ENCODE assay signal across 19 mouse cellular contexts in the genomic region with DNA sequence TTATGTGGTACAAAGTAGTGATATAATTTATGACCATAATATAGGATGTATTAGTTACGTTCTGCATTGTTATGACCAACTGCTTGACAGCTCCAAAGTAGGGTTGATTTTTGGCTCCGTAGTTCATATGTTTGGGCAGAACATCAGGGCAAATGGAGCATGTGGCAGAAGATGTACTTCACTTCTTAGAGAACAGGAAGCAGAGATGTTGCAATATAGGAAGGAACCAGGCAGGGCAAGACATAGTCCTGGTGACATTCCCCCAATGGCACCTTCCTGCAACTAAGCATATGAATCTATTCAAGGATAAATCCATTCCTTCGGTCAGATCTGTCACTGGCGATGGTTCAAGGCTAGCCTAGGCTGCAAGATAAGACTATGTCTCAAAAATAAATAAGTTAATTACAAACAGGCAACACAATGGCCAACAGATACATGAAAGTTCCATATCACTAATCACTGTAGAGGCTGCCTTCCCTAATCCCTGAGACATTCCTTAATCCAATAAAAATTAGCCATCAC. TPM values are rescaled to one million over a fixed set of nuclear protein-coding genes. Genes with fewer than 3 reads are reported as not detected.
A peak's percentile ranks its signal among the peaks of the same experiment; 100 is the strongest.
DNase-seq lines count a peak whose midpoint lies in the region; ATAC-seq and TF ChIP-seq lines count a peak whose summit lies in the region.
"Had no signal": no experiment of that assay in that cellular context is flagged by ENCODE, and none has a peak within 500 bp of the region (broad histone marks: within the 10 kb centered on the region; RNA-seq: fewer than 3 reads in every experiment).

No protein-coding gene starts in this region.

- no peak for DNase-seq in lung, postnatal 0 days (ENCODE audit: low spot score)
- DNase-seq in lung, postnatal 14 days: no peak
- no peak for DNase-seq in adrenal gland, adult 2 months
- DNase-seq in cerebellum, adult 11-12 months: no peak
- DNase-seq: adrenal gland, adult 8-10 months; adrenal gland, postnatal 14 days; adrenal gland, postnatal 36 days; B cell, adult 2 months; cerebellum, adult 8-10 months; cerebellum, adult 9-11 months; cerebellum, postnatal 36 days; forebrain, postnatal 0 days had no signal

- TF ChIP-seq CTCF in lung, postnatal 0 days (IDR thresholded peaks at IDR 0.05): no peak

- no peak overlapping the region for H3K9ac ChIP-seq in lung, postnatal 0 days (replicated peaks; ENCODE audit: low read depth)
- H3K9ac ChIP-seq: embryonic facial prominence, embryonic 12.5 days; forebrain, embryonic 13.5 days; forebrain, embryonic 15.5 days; forebrain, postnatal 0 days had no signal

- TF ChIP-seq EP300 in lung, postnatal 0 days (IDR thresholded peaks at IDR 0.05): no peak

- H3K4me2 ChIP-seq in lung, postnatal 0 days (replicated peaks; ENCODE audit: low read depth, low read length): no peak overlapping the region
- H3K4me2 ChIP-seq: embryonic facial prominence, embryonic 12.5 days; forebrain, embryonic 13.5 days; forebrain, embryonic 15.5 days had no signal

- ATAC-seq in lung, postnatal 0 days: peak; percentile 24; the same call in 1 of the 2 replicates
- peak; percentile 66 for ATAC-seq in common myeloid progenitor, adult 5-6 weeks (replicated peaks; ENCODE audit: low read depth, poor library complexity, severe bottlenecking)
- peak; percentile 62 for ATAC-seq in megakaryocyte, adult 5-6 weeks (ENCODE audit: poor library complexity, severe bottlenecking)
- ATAC-seq in CD4-positive, CD25-positive, alpha-beta regulatory T cell, adult 4 months: no peak
- ATAC-seq: forebrain, embryonic 13.5 days; forebrain, embryonic 15.5 days; forebrain, postnatal 0 days had no signal

- no peaks in the 10 kb centered on the region for H3K9me3 ChIP-seq in lung, postnatal 0 days (ENCODE audit: low read length)
- H3K9me3 ChIP-seq: embryonic facial prominence, embryonic 10.5 days; embryonic facial prominence, embryonic 12.5 days; forebrain, embryonic 13.5 days; forebrain, embryonic 15.5 days had no signal

- no peak overlapping the region for H3K27ac ChIP-seq in lung, postnatal 0 days (ENCODE audit: low read length)
- H3K27ac ChIP-seq: embryonic facial prominence, embryonic 10.5 days; embryonic facial prominence, embryonic 12.5 days; forebrain, embryonic 13.5 days; forebrain, embryonic 15.5 days had no signal

- H3K4me3 ChIP-seq in lung, postnatal 0 days (ENCODE audit: low read depth, low read length): no peak overlapping the region
- H3K4me3 ChIP-seq: embryonic facial prominence, embryonic 10.5 days; embryonic facial prominence, embryonic 12.5 days; forebrain, embryonic 13.5 days; forebrain, embryonic 15.5 days had no signal

- WGBS in lung, postnatal 0 days: 58% methylated on average over 4 of the region's 4 CpGs

- H3K36me3 ChIP-seq in lung, postnatal 0 days (ENCODE audit: insufficient read depth, low read length): no peaks in the 10 kb centered on the region
- H3K36me3 ChIP-seq: embryonic facial prominence, embryonic 10.5 days; embryonic facial prominence, embryonic 12.5 days; forebrain, embryonic 15.5 days had no signal

- no peaks in the 10 kb centered on the region for H3K27me3 ChIP-seq in lung, postnatal 0 days (replicated peaks; ENCODE audit: insufficient read depth, low read length)
- H3K27me3 ChIP-seq: embryonic facial prominence, embryonic 12.5 days; forebrain, embryonic 15.5 days had no signal

- H3K4me1 ChIP-seq in lung, postnatal 0 days (ENCODE audit: insufficient read depth, low read depth, low read length): peaks cover 3% of the 10 kb centered on the region; the same call in 1 of the 2 replicates

RNA-seq across cellular contexts. Expression of a gene that starts 44.2 kb away (rescaled TPM):
- polyA plus RNA-seq in lung, postnatal 0 days (2015; fragmentation: Nextera tagmentation; extraction: Ambion mirVana): 29.8 and 31.9 TPM in 2 replicates
- total RNA-seq in common myeloid progenitor, adult 5-6 weeks (2017): 36.0 and 40.3 TPM in 2 replicates
- 28.9 and 33.6 TPM in 2 replicates for total RNA-seq in megakaryocyte, adult 5-6 weeks (2015)
- total RNA-seq in megakaryocyte, adult 5-6 weeks (2017): 13.8 and 14.0 TPM in 2 replicates
- 10 to 100 TPM; 74.8 to 77.1 TPM for total RNA-seq in adrenal gland, adult 2 months (2021)
- polyA plus RNA-seq in adrenal gland, adult 2 months (2012; rRNA removed): 19.2 and 22.0 TPM in 2 replicates
- polyA plus RNA-seq in CD4-positive, CD25-positive, alpha-beta regulatory T cell, adult 4 months (2017; shearing (Covaris generic)): 100 to 1,000 TPM in 1 of 2 experiments, 10 to 100 TPM in 1; 86.2 to 118 TPM

RNA-seq across cellular contexts. Expression of a gene that starts 44.5 kb away (rescaled TPM):
- polyA plus RNA-seq in lung, postnatal 0 days (2015; fragmentation: Nextera tagmentation; extraction: Ambion mirVana): 6.0 and 8.0 TPM in 2 replicates
- 15.5 and 48.8 TPM in 2 replicates for total RNA-seq in common myeloid progenitor, adult 5-6 weeks (2017)
- total RNA-seq in megakaryocyte, adult 5-6 weeks (2015): 3.5 and 7.1 TPM in 2 replicates
- total RNA-seq in megakaryocyte, adult 5-6 weeks (2017): 3.9 TPM in 2 replicates
- 1 to 10 TPM; 7.2 to 8.1 TPM for total RNA-seq in adrenal gland, adult 2 months (2021)
- polyA plus RNA-seq in adrenal gland, adult 2 months (2012; rRNA removed): 0.27 and 0.28 TPM in 2 replicates
- polyA plus RNA-seq in CD4-positive, CD25-positive, alpha-beta regulatory T cell, adult 4 months (2017; shearing (Covaris generic)): 1 to 10 TPM; 2.6 to 2.7 TPM
